Mouse (Mus musculus) liver, embryonic 13.5 days (tissue): ENCODE results near the gene Hacd3. TPM values are rescaled to one million over a fixed set of nuclear protein-coding genes. Genes with fewer than 3 reads are reported as not detected.

ENCODE experiments used
- ATAC-seq: fragments of 200-750 bp; cut with Nextera tagmentation; 2 replicates; pipeline ENCODE4 v1.8.0; 2017; ENCODE audit warnings: low read depth, mild to moderate bottlenecking, moderate number of reproducible peaks, moderate library complexity
- DNase-seq: peaks from one replicate; pipeline ENCODE4 v3.0.0; 2022
- H3K27ac ChIP-seq: fragments of 300-500 bp; sonication (generic); 2 replicates; pipeline ENCODE4 v1.5.1; 2015; ENCODE audit warnings: moderate library complexity, mild to moderate bottlenecking, inconsistent platforms
- H3K27me3 ChIP-seq: fragments of 300-500 bp; sonication (generic); 2 replicates; pipeline ENCODE4 v1.6.1; 2015; ENCODE audit warnings: mild to moderate bottlenecking, inconsistent platforms
- H3K36me3 ChIP-seq: fragments of 300-500 bp; sonication (generic); 2 replicates; pipeline ENCODE4 v1.6.1; 2015; ENCODE audit warnings: mild to moderate bottlenecking, inconsistent platforms
- H3K4me1 ChIP-seq: fragments of 300-500 bp; sonication (generic); replicated peaks from 2 replicates; pipeline ENCODE4 v1.6.1; 2015; ENCODE audit warnings: inconsistent platforms
- H3K4me2 ChIP-seq: fragments of 300-500 bp; sonication (generic); 2 replicates; pipeline ENCODE4 v1.6.1; 2015; ENCODE audit warnings: inconsistent platforms, mild to moderate bottlenecking, moderate library complexity
- H3K4me3 ChIP-seq: fragments of 300-500 bp; sonication (generic); replicated peaks from 2 replicates; pipeline ENCODE4 v1.5.1; 2015; ENCODE audit warnings: mild to moderate bottlenecking, inconsistent platforms
- H3K9ac ChIP-seq: fragments of 300-500 bp; sonication (generic); 2 replicates; pipeline ENCODE4 v1.6.1; 2015; ENCODE audit warnings: mild to moderate bottlenecking, inconsistent platforms
- H3K9me3 ChIP-seq: fragments of 300-500 bp; sonication (generic); replicated peaks from 2 replicates; pipeline ENCODE4 v1.6.1; 2016; ENCODE audit warnings: inconsistent platforms
- WGBS: fragments of 180-500 bp; shearing (Covaris S2); methylation state at CpG from one replicate; pipeline ENCODE4 v1.1.7; 2015; ENCODE audit not compliant: insufficient replicate concordance; 5-methylcytosine and 5-hydroxymethylcytosine counted together
- polyA plus RNA-seq: library from polyadenylated mRNA; unstranded; fragments of >200 nt; fragmentation: Nextera tagmentation; extraction: Ambion mirVana; gene quantifications from 2 replicates; pipeline ENCODE4 v1.2.1, GENCODE M21; 2015

The Hacd3 gene
- 55.7 and 69.5 TPM in 2 replicates for polyA plus RNA-seq

DNA sequence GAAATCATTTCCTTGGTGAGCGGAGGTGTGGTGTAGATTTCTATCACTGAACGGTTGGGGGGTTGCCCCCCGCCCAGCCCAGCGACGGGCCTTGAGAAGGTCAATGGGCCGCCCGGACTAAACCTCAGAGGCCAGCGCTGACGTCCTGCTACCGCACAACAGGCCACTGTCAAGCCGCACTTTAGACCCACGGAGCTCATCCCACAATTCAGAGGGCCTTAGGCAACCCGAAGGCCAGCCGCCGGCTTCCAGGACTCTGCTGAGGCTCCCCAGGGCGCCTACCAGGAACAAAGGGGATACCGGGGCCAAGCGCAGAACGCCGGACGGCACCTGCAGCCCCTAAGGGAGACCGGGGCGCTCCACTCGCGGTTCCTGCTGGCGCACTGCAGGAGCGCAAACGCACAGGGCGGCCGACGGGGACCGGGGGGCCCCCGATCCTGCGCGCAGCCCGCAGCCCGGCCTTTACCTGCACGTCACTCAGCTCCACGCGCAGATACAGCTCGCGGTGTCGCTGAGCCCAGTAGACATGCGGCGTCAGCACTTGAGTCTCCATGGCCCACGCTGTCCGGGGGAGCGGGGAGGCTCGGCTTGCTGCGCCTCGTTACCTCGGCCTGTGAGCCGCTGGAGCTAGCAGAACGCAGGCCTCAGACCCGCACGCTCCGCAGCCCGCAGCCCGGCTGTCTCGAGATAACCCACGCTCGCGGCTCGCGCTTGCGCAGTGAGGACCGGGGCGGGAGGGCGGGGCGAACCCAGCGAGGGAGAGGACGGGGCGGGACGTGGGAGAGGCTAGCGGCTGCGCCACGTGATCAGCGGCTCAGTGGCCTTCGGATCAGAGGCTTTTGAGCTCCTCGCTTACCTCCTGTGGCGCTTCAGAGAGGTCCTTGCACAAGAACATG is at the start of gene Hacd3:
Gene Hacd3, minus strand, starts transcription at position 703 of the 896 bp plus-strand sequence.
- ATAC-seq (peak; percentile 92), DNase-seq (peak; percentile 80)
- Histone ChIP-seq H3K36me3 (no peaks in the 10 kb centered on the region), H3K9me3 (no peaks in the 10 kb centered on the region), H3K4me2 (peak within 1 kb of the TSS; percentile 87), H3K27ac (peak within 1 kb of the TSS; percentile 83), H3K27me3 (no peaks in the 10 kb centered on the region), H3K4me3 (peak within 1 kb of the TSS; percentile 92), H3K9ac (peak within 1 kb of the TSS; percentile 95), H3K4me1 (peaks cover 61% of the 10 kb centered on the region)
- WGBS, result under 1% methylated on average over 81 of the region's 81 CpGs

GRCm38 (mm10) chr9:65070587-65070986 is 49.1 kb upstream of the Hacd3 start:
- Histone ChIP-seq H3K36me3 (peaks cover 90% of the 10 kb centered on the region), H3K4me3 (no peak overlapping the region), H3K9ac (0 out of 2 replicates have a peak overlapping the region, but pooled peaks have one; percentile 33), H3K4me1 (peaks cover 45% of the 10 kb centered on the region), H3K27ac (peak overlapping the region; percentile 86), H3K9me3 (no peaks in the 10 kb centered on the region), H3K4me2 (peak overlapping the region; percentile 44), H3K27me3 (no peaks in the 10 kb centered on the region)
- DNase-seq (peak; percentile 73), ATAC-seq (peak; percentile 98)
- 24% methylated on average over 3 of the region's 3 CpGs for WGBS

DNA sequence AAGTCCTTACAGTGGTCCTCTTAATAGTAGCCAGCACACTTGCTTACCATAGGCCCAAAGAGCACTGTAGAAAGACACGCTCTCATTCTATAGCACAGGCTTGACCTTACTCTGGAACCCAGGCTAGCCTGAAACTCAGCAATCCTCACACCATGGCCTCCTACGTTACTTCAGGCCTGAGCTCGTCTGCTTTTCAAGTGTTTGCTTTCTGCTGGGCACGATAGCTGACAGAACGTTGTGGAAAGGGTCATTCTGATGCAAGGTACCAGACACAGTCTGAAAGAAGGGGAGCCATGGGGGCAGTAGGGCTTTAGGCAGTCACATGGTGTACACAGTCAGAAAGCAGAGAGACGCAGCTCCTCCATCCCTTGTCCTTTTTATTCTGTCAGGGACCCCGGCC is 42.8 kb upstream of the Hacd3 start:
- Histone ChIP-seq H3K9me3 (no peaks in the 10 kb centered on the region), H3K27ac (no peak overlapping the region), H3K4me3 (no peak overlapping the region), H3K4me2 (no peak overlapping the region), H3K36me3 (peaks cover 86% of the 10 kb centered on the region), H3K27me3 (no peaks in the 10 kb centered on the region), H3K9ac (no peak overlapping the region), H3K4me1 (peaks cover 11% of the 10 kb centered on the region)
- DNase-seq (no peak), ATAC-seq (no peak)
- 91% methylated on average over 7 of the region's 7 CpGs for whole genome bisulfite sequencing

- Histone ChIP-seq H3K4me2 (no peak overlapping the region), H3K36me3 (peaks cover 94% of the 10 kb centered on the region), H3K4me1 (no peaks in the 10 kb centered on the region), H3K27me3 (no peaks in the 10 kb centered on the region), H3K4me3 (no peak overlapping the region), H3K9me3 (no peaks in the 10 kb centered on the region), H3K9ac (no peak overlapping the region), H3K27ac (no peak overlapping the region)
- ATAC-seq (no peak), DNase-seq (no peak)
- WGBS, result 88% methylated on average over 3 of the region's 3 CpGs
These were observed 29.5 kb upstream of the Hacd3 start for GRCm38 (mm10) chr9:65050981-65051380.

- H3K4me1 ChIP-seq, result no peaks in the 10 kb centered on the region
- peaks cover 91% of the 10 kb centered on the region for H3K36me3 ChIP-seq
- no peak for DNase-seq
- H3K27ac ChIP-seq, result no peak overlapping the region
- no peak for ATAC-seq
- H3K4me3 ChIP-seq, result no peak overlapping the region
- H3K9me3 ChIP-seq, result no peaks in the 10 kb centered on the region
- H3K9ac ChIP-seq, result no peak overlapping the region
- H3K27me3 ChIP-seq, result no peaks in the 10 kb centered on the region
- WGBS, result 90% methylated on average over 5 of the region's 5 CpGs
- no peak overlapping the region for H3K4me2 ChIP-seq
These were observed 27.9 kb upstream of the Hacd3 start for GRCm38 (mm10) chr9:65049422-65049821.

- WGBS, result 76% methylated on average over 1 of the region's 1 CpGs
- Histone ChIP-seq H3K27me3 (no peaks in the 10 kb centered on the region), H3K36me3 (peaks cover 89% of the 10 kb centered on the region), H3K27ac (no peak overlapping the region), H3K4me3 (no peak overlapping the region), H3K9ac (no peak overlapping the region), H3K9me3 (no peaks in the 10 kb centered on the region), H3K4me1 (no peaks in the 10 kb centered on the region), H3K4me2 (no peak overlapping the region)
- no peak for DNase-seq
- ATAC-seq, result no peak
These were observed 25.5 kb upstream of the Hacd3 start for GRCm38 (mm10) chr9:65046993-65047392.

GRCm38 (mm10) chr9:65041430-65041829 is 19.9 kb upstream of the Hacd3 start:
- Histone ChIP-seq H3K4me2 (no peak overlapping the region), H3K9ac (no peak overlapping the region), H3K4me1 (0 out of 2 replicates have a peak, but pooled peaks cover 2% of the 10 kb centered on the region), H3K36me3 (peaks cover 89% of the 10 kb centered on the region), H3K27me3 (no peaks in the 10 kb centered on the region), H3K27ac (no peak overlapping the region), H3K9me3 (no peaks in the 10 kb centered on the region), H3K4me3 (no peak overlapping the region)
- no peak for DNase-seq
- 92% methylated on average over 5 of the region's 5 CpGs for WGBS
- no peak for ATAC-seq

DNA sequence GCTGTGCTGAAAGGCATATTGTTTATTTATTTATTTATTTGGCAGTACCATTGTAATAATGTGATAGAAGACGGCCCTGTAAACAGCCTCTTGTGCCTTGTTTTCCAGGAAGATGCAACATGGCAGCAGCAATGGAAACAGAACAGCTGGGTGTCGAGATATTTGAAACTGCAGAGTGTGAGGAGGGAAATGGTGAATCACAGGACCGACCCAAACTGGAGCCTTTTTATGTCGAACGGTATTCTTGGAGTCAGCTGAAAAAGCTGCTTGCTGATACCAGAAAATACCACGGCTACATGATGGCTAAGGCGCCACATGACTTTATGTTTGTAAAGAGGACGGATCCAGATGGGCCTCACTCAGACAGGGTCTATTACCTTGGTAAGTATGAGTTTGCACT is 15.4 kb upstream of the Hacd3 start:
- 83% methylated on average over 8 of the region's 8 CpGs for WGBS
- no peak overlapping the region for H3K4me2 ChIP-seq
- ATAC-seq (no peak), DNase-seq (no peak)
- H3K27ac ChIP-seq, result no peak overlapping the region
- H3K4me1 ChIP-seq, result peaks cover 22% of the 10 kb centered on the region
- no peak overlapping the region for H3K4me3 ChIP-seq
- no peaks in the 10 kb centered on the region for H3K27me3 ChIP-seq
- no peak overlapping the region for H3K9ac ChIP-seq
- H3K9me3 ChIP-seq, result no peaks in the 10 kb centered on the region
- peaks cover 63% of the 10 kb centered on the region for H3K36me3 ChIP-seq

GRCm38 (mm10) chr9:65036456-65036855 is 15.0 kb upstream of the Hacd3 start:
- peaks cover 59% of the 10 kb centered on the region for H3K36me3 ChIP-seq
- ATAC-seq, result no peak
- no peak overlapping the region for H3K4me3 ChIP-seq
- 91% methylated on average over 1 of the region's 1 CpGs for whole genome bisulfite sequencing
- H3K27ac ChIP-seq, result no peak overlapping the region
- no peak overlapping the region for H3K4me2 ChIP-seq
- no peak overlapping the region for H3K9ac ChIP-seq
- H3K27me3 ChIP-seq, result no peaks in the 10 kb centered on the region
- H3K9me3 ChIP-seq, result no peaks in the 10 kb centered on the region
- peaks cover 24% of the 10 kb centered on the region for H3K4me1 ChIP-seq
- DNase-seq, result no peak

- no peaks in the 10 kb centered on the region for H3K27me3 ChIP-seq
- WGBS, result under 1% methylated on average over 79 of the region's 85 CpGs
- no peaks in the 10 kb centered on the region for H3K9me3 ChIP-seq
- peak; percentile 92 for DNase-seq
- H3K9ac ChIP-seq, result peak within 1 kb of the TSS; percentile 99
- H3K27ac ChIP-seq, result peak within 1 kb of the TSS; percentile 95
- peak within 1 kb of the TSS; percentile 88 for H3K4me2 ChIP-seq
- ATAC-seq, result peak; percentile 92
- H3K36me3 ChIP-seq, result peaks cover 21% of the 10 kb centered on the region
- H3K4me1 ChIP-seq, result peaks cover 36% of the 10 kb centered on the region
- peak within 1 kb of the TSS; percentile 100 for H3K4me3 ChIP-seq
These were observed 11.0 kb upstream of the Hacd3 start, which contains the start of gene Dpp8 for GRCm38 (mm10) chr9:65032269-65033108. TSS of gene Dpp8 (plus strand) at chr9:65032414.

- Histone ChIP-seq H3K27me3 (no peaks in the 10 kb centered on the region), H3K4me1 (peaks cover 34% of the 10 kb centered on the region), H3K9me3 (no peaks in the 10 kb centered on the region), H3K4me3 (peak overlapping the region; percentile 100), H3K27ac (peak overlapping the region; percentile 95), H3K9ac (peak overlapping the region; percentile 65), H3K36me3 (peaks cover 15% of the 10 kb centered on the region), H3K4me2 (peak overlapping the region; percentile 69)
- 18% methylated on average over 4 of the region's 4 CpGs for WGBS
- no peak for DNase-seq
- ATAC-seq, result peak; percentile 34
These were observed 10.4 kb upstream of the Hacd3 start for GRCm38 (mm10) chr9:65031894-65032268.
